Mouse (Mus musculus) cerebellum, adult 2 months (tissue): Measurements from ENCODE around the gene Gm7075.

ENCODE experiments used
- CTCF ChIP-seq: fragments of 200-500 bp; IDR thresholded peaks from 2 replicates; pipeline ENCODE4 v1.5.1; 2011; ENCODE audit warnings: low read depth, mild to moderate bottlenecking, control low read depth, low read length, moderate library complexity, borderline replicate concordance; ENCODE audit not compliant: insufficient read depth
- POLR2A ChIP-seq: fragments of 200-500 bp; IDR thresholded peaks from 2 replicates; pipeline ENCODE4 v1.6.1; 2011; ENCODE audit warnings: low read length, control low read depth, borderline replicate concordance; ENCODE audit not compliant: insufficient read depth

- TF ChIP-seq POLR2A: no peak
- no peak for TF ChIP-seq CTCF
These were observed 7.8 kb upstream of the Gm7075 start for GRCm38 (mm10) chr10:63429380-63429779.
